Mouse (Mus musculus) ES-Bruce4 (cell line): ENCODE results near the gene Uhrf1.

Source experiments
- CTCF ChIP-seq: IDR thresholded peaks from one replicate; pipeline ENCODE4 v1.8.1; 2011; ENCODE audit warnings: low read depth, low read length
- POLR2A ChIP-seq: IDR thresholded peaks from one replicate; pipeline ENCODE4 v1.8.1; 2011; ENCODE audit warnings: low read length; ENCODE audit not compliant: insufficient read depth

DNA sequence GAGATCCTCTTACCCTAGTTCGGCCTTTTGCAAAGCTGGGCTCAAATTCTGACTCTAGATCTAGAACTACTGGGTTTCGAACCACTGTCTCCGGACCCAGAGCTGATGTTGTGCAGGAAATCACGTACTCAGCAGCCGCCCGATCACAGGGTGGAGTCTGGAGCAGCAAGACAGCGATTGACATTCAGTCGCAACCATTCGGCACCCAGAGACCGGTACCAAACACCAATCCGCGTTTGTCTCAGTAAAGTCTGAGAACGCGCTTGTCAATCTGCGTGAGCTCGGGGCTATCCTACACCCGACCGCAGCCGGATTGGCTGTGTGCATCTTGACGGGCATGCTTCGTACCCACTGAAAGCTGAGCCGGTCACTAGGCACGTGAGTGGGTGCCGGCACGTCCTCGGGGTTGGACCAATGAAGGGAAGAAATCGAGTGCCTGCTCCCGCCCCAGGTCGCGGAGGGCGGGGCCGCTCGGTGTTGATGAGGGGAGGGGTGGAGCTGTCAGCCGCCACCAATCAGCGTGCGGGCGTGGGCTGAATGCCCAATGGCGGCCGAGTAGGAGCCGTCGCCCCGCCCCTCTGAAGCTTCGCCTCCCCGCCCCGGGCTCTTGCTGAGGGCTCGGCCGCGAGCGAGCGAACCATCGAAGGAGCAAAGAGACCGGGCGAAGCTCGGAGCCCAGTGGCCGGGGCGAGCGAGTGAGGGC, 22.5 kb downstream of the Uhrf1 start, which contains the start of gene Kdm4b:
- TF ChIP-seq CTCF (no peak), POLR2A (no peak)
